Mouse (Mus musculus) thymus, adult 2 months (tissue): ENCODE results near the gene Sos2.

Experiments
- CTCF ChIP-seq: fragments of 200-500 bp; IDR thresholded peaks from 2 replicates; pipeline ENCODE4 v1.5.1; 2012; ENCODE audit warnings: mild to moderate bottlenecking, control low read depth, low read length, moderate library complexity, borderline replicate concordance; ENCODE audit not compliant: control insufficient read depth, poor library complexity, insufficient read depth; ENCODE audit errors: extremely low read depth
- POLR2A ChIP-seq: fragments of 200-500 bp; IDR thresholded peaks from 2 replicates; pipeline ENCODE4 v1.6.1; 2012; ENCODE audit warnings: mild to moderate bottlenecking, low read length, control low read depth, moderate library complexity; ENCODE audit not compliant: control insufficient read depth, poor library complexity, insufficient read depth; ENCODE audit errors: extremely low read depth

GRCm38 (mm10) chr12:69681566-69682061, at the start of gene Sos2:
- no peak for TF ChIP-seq CTCF
- no peak for TF ChIP-seq POLR2A
